Mouse (Mus musculus) MEL (cell line): ENCODE measurements around the gene Zfand3. TPM values are rescaled to one million over a fixed set of nuclear protein-coding genes. Genes with fewer than 3 reads are reported as not detected.

ENCODE experiments used
- DNase-seq: peaks from one replicate; pipeline ENCODE4 v3.0.0; 2011; ENCODE audit warnings: low read depth, low spot score
- H3K27ac ChIP-seq: 2 replicates; pipeline ENCODE4 v1.5.1; 2012; ENCODE audit warnings: low read depth, mild to moderate bottlenecking, control low read depth, low read length, moderate library complexity; ENCODE audit not compliant: control insufficient read depth
- H3K27me3 ChIP-seq, 2 experiments: fragments of 150-350 bp in 1 of 2; sonication (generic) in 1 of 2; 2 replicates each; pipeline ENCODE4 v1.6.1; 2012; ENCODE audit warnings: low read length in 2 of 2, mild to moderate bottlenecking in 2 of 2, improper control_type of control experiment in 1 of 2, moderate library complexity in 1 of 2; ENCODE audit not compliant: insufficient read depth in 2 of 2, control insufficient read depth in 1 of 2
- H3K36me3 ChIP-seq, 2 experiments: 2 replicates each; pipeline ENCODE4 v1.6.1; 2012 to 2014; ENCODE audit warnings: low read length in 2 of 2, improper control_type of control experiment in 1 of 2, inconsistent platforms in 1 of 2, mild to moderate bottlenecking in 1 of 2; ENCODE audit not compliant: insufficient read depth in 2 of 2, control insufficient read depth in 1 of 2
- H3K4me1 ChIP-seq, 2 experiments: fragments of 150-350 bp in 1 of 2; sonication (generic) in 1 of 2; 2 replicates each; pipeline ENCODE4 v1.6.1; 2012; ENCODE audit warnings: low read length in 2 of 2, improper control_type of control experiment in 1 of 2, mild to moderate bottlenecking in 1 of 2; ENCODE audit not compliant: insufficient read depth in 2 of 2, control insufficient read depth in 1 of 2
- H3K4me3 ChIP-seq, 2 experiments: fragments of 150-350 bp in 1 of 2; sonication (generic) in 1 of 2; 2 replicates each; pipeline ENCODE4 v1.5.1; 2012; ENCODE audit warnings: low read depth in 2 of 2, low read length in 2 of 2, mild to moderate bottlenecking in 2 of 2, moderate library complexity in 2 of 2, control low read depth in 1 of 2, improper control_type of control experiment in 1 of 2; ENCODE audit not compliant: control insufficient read depth in 1 of 2, insufficient read depth in 1 of 2
- H3K79me2 ChIP-seq: 2 replicates; pipeline ENCODE4 v1.6.1; 2012; ENCODE audit warnings: mild to moderate bottlenecking, low read length, moderate library complexity; ENCODE audit not compliant: control insufficient read depth, poor library complexity, insufficient read depth
- H3K9ac ChIP-seq: 2 replicates; pipeline ENCODE4 v1.6.1; 2012; ENCODE audit warnings: low read depth, mild to moderate bottlenecking, control low read depth, low read length, moderate library complexity; ENCODE audit not compliant: control insufficient read depth, poor library complexity, severe bottlenecking
- H3K9me3 ChIP-seq: fragments of 150-350 bp; sonication (generic); replicated peaks from 2 replicates; pipeline ENCODE4 v1.6.1; 2012; ENCODE audit warnings: mild to moderate bottlenecking, low read length, improper control_type of control experiment, moderate library complexity; ENCODE audit not compliant: insufficient read depth
- BHLHE40 ChIP-seq: IDR thresholded peaks from 2 replicates; pipeline ENCODE4 v1.6.1; 2012; ENCODE audit warnings: low read depth, mild to moderate bottlenecking, inconsistent platforms, low read length, improper control_type of control experiment, borderline replicate concordance
- CHD1 ChIP-seq: IDR thresholded peaks from 2 replicates; pipeline ENCODE4 v1.6.1; 2012; ENCODE audit warnings: low read depth, mild to moderate bottlenecking, inconsistent platforms, low read length, improper control_type of control experiment
- CHD2 ChIP-seq: IDR thresholded peaks from 2 replicates; pipeline ENCODE4 v1.6.1; 2011; ENCODE audit warnings: low read length, improper control_type of control experiment
- ELF1 ChIP-seq: IDR thresholded peaks from 2 replicates; pipeline ENCODE4 v1.6.1; 2014; ENCODE audit warnings: low read depth, mild to moderate bottlenecking, inconsistent platforms, low read length, improper control_type of control experiment, moderate library complexity
- EP300 ChIP-seq, 2 experiments: IDR thresholded peaks; 2 replicates each; pipeline ENCODE4 v1.6.1; 2011; ENCODE audit warnings: improper control_type of control experiment in 2 of 2, low read length in 2 of 2, low read depth in 1 of 2, mild to moderate bottlenecking in 1 of 2
- GABPA ChIP-seq: IDR thresholded peaks from 2 replicates; pipeline ENCODE4 v1.6.1; 2012; ENCODE audit warnings: low read depth, mild to moderate bottlenecking, inconsistent platforms, low read length, improper control_type of control experiment, moderate library complexity
- GATA1 ChIP-seq: IDR thresholded peaks from 2 replicates; pipeline ENCODE4 v1.6.1; 2011; ENCODE audit warnings: low read depth, low read length, improper control_type of control experiment
- HCFC1 ChIP-seq: IDR thresholded peaks from 2 replicates; pipeline ENCODE4 v1.6.1; 2012; ENCODE audit warnings: low read depth, mild to moderate bottlenecking, inconsistent platforms, low read length, improper control_type of control experiment, moderate library complexity
- KAT2A ChIP-seq: conservative IDR thresholded peaks from 2 replicates; pipeline ENCODE4 v1.6.1; 2012; ENCODE audit warnings: low read depth, low read length, improper control_type of control experiment, inconsistent platforms
- MAFK ChIP-seq: IDR thresholded peaks from 2 replicates; pipeline ENCODE4 v1.6.1; 2011; ENCODE audit warnings: low read depth, mild to moderate bottlenecking, low read length, improper control_type of control experiment, borderline replicate concordance
- MAX ChIP-seq: IDR thresholded peaks from 2 replicates; pipeline ENCODE4 v1.6.1; 2011; ENCODE audit warnings: low read length, improper control_type of control experiment
- MAZ ChIP-seq: IDR thresholded peaks from 2 replicates; pipeline ENCODE4 v1.6.1; 2012; ENCODE audit warnings: low read depth, mild to moderate bottlenecking, inconsistent platforms, low read length, improper control_type of control experiment
- MEF2A ChIP-seq: IDR thresholded peaks from 2 replicates; pipeline ENCODE4 v1.6.1; 2014; ENCODE audit warnings: low read depth, mild to moderate bottlenecking, inconsistent platforms, low read length, improper control_type of control experiment; ENCODE audit not compliant: poor library complexity, insufficient replicate concordance, severe bottlenecking; ENCODE audit errors: extremely low read depth
- MXI1 ChIP-seq: IDR thresholded peaks from 2 replicates; pipeline ENCODE4 v1.6.1; 2011; ENCODE audit warnings: mild to moderate bottlenecking, low read depth, low read length, improper control_type of control experiment
- MYB ChIP-seq: IDR thresholded peaks from 2 replicates; pipeline ENCODE4 v1.6.1; 2011; ENCODE audit warnings: mild to moderate bottlenecking, low read depth, low read length, improper control_type of control experiment
- MYC ChIP-seq: IDR thresholded peaks from 2 replicates; pipeline ENCODE4 v1.6.1; 2011; ENCODE audit warnings: low read depth, mild to moderate bottlenecking, low read length, improper control_type of control experiment, moderate library complexity
- NRF1 ChIP-seq: IDR thresholded peaks from 2 replicates; pipeline ENCODE4 v1.6.1; 2014; ENCODE audit warnings: low read depth, mild to moderate bottlenecking, inconsistent platforms, low read length, improper control_type of control experiment, moderate library complexity; ENCODE audit not compliant: poor library complexity, insufficient read depth, severe bottlenecking
- POLR2A ChIP-seq, 2 experiments: IDR thresholded peaks; 2 replicates each; pipeline ENCODE4 v1.6.1; 2011 to 2012; ENCODE audit warnings: low read length in 2 of 2, mild to moderate bottlenecking in 2 of 2, control low read depth in 1 of 2, improper control_type of control experiment in 1 of 2, low read depth in 1 of 2, moderate library complexity in 1 of 2; ENCODE audit not compliant: control insufficient read depth in 1 of 2, insufficient read depth in 1 of 2, poor library complexity in 1 of 2
- RAD21 ChIP-seq: IDR thresholded peaks from 2 replicates; pipeline ENCODE4 v1.6.1; 2011; ENCODE audit warnings: mild to moderate bottlenecking, low read depth, low read length, improper control_type of control experiment
- RCOR1 ChIP-seq: IDR thresholded peaks from 2 replicates; pipeline ENCODE4 v1.6.1; 2012; ENCODE audit warnings: low read depth, mild to moderate bottlenecking, inconsistent platforms, low read length, improper control_type of control experiment
- TAL1 ChIP-seq: IDR thresholded peaks from 2 replicates; pipeline ENCODE4 v1.6.1; 2012; ENCODE audit warnings: mild to moderate bottlenecking, inconsistent platforms, low read length, moderate library complexity, mixed read lengths
- TBP ChIP-seq: IDR thresholded peaks from 2 replicates; pipeline ENCODE4 v1.8.0; 2011; ENCODE audit warnings: low read depth, low read length, improper control_type of control experiment
- TCF12 ChIP-seq: IDR thresholded peaks from 2 replicates; pipeline ENCODE4 v1.6.1; 2014; ENCODE audit warnings: low read depth, mild to moderate bottlenecking, inconsistent platforms, low read length, improper control_type of control experiment, moderate library complexity
- USF1 ChIP-seq: IDR thresholded peaks from 2 replicates; pipeline ENCODE4 v1.6.1; 2014; ENCODE audit warnings: low read depth, mild to moderate bottlenecking, inconsistent platforms, low read length, improper control_type of control experiment, moderate library complexity
- ZC3H11A ChIP-seq: IDR thresholded peaks from 2 replicates; pipeline ENCODE4 v1.6.1; 2012; ENCODE audit warnings: low read depth, mild to moderate bottlenecking, inconsistent platforms, low read length, improper control_type of control experiment
- ZNF384 ChIP-seq: IDR thresholded peaks from 2 replicates; pipeline ENCODE4 v1.6.1; 2012; ENCODE audit warnings: low read depth, mild to moderate bottlenecking, inconsistent platforms, low read length, improper control_type of control experiment
- polyA plus RNA-seq, 2 experiments: library from polyadenylated mRNA; stranded (reverse) in 1 of 2; unstranded in 1 of 2; fragments of >175 nt in 1 of 2; fragments of >200 nt in 1 of 2; gene quantifications; 2 replicates each; pipeline versions ENCODE4 v1.2.1 to v1.2.4; 2012; ENCODE audit warnings: low replicate concordance in 2 of 2, low read depth in 1 of 2; ENCODE audit not compliant: insufficient read length in 2 of 2, insufficient read depth in 1 of 2, missing spikeins in 1 of 2
- total RNA-seq: library from RNA; depleted of rRNA; stranded (reverse); fragments of 300-350 nt; gene quantifications from 2 replicates; pipeline ENCODE4 v1.2.3, GENCODE M21; 2012

Zfand3 gene
- total and polyA plus RNA-seq, 3 experiments = 28.3 to 48.8 TPM; not detected in 1

DNA sequence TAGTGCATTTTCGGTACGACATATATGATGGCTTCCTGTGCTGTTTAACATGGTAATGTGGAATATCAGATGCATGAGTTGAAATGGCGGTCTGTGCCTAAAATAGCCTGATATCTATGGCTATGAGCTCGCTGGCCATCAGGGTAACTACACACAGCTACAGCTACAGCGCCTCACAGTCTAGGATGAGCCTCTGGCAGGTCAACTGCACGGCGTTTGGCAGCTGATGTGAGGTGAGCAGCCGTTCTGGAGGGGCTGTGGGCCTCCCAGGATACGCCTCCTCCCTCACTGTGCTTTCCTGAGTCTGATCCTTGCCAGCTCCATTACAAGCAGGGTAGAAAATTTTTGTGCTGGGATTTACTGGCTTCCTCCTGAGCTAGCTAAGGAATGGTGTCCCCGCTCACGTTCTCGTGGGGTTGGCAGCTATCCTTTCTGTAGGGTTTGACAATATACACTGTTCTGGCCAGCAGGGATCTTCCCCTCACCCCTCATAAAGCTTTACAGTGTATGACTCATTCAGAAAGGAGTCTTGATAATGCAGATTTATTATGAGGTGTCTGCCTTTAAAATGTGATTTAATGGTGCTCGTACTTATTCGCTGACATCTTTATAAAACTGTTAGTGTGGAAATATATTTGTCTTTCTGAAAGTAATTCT is 240.2 kb downstream of the Zfand3 start:
- Histone ChIP-seq H3K4me1 (peaks cover 0 to 7% of the 10 kb centered on the region in 2 experiments; a peak in 1 of 4 replicates), H3K27ac (no peak overlapping the region), H3K9ac (no peak overlapping the region), H3K4me3 (no peak overlapping the region), H3K9me3 (no peaks in the 10 kb centered on the region), H3K27me3 (no peaks in the 10 kb centered on the region), H3K79me2 (no peaks in the 10 kb centered on the region), H3K36me3 (no peaks in the 10 kb centered on the region)
- TF ChIP-seq MEF2A (no peak), TAL1 (no peak), EP300 (IDR thresholded peaks at IDR 0.05; ENCODE audit: low read depth in 1 of 2, low read length in 2 of 2) (no peak), USF1 (no peak), ZNF384 (no peak), ZC3H11A (no peak), ELF1 (no peak), MYC (no peak), CHD2 (no peak), BHLHE40 (no peak), MYB (no peak), NRF1 (no peak), POLR2A (IDR thresholded peaks at IDR 0.05; ENCODE audit: control insufficient read depth in 1 of 2, insufficient read depth in 1 of 2, low read depth in 1 of 2, low read length in 2 of 2, poor library complexity in 1 of 2) (no peak), TBP (no peak), CHD1 (no peak), TCF12 (no peak), RCOR1 (no peak), GABPA (no peak), MAFK (no peak), GATA1 (no peak)
- no peak for DNase-seq

DNA sequence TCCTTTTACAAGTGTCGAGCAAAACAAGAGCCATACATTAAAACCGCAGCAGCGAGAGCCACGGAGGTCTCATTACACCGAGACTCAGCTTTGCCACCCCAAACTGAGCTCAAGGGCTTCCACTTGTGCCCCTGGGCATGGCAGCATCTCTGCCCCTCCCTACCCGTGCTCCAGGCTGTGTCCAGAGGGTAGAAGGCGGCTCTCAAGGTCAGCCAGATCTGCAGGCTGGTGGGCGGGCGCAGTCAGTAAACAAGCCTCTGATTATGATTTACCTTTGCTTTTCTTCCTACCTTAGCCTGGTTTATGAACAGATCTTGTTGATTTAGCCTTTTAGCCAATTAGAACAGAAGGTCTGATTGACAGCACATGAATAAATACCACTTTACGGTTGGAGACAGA is 240.8 kb downstream of the Zfand3 start:
- Histone ChIP-seq H3K36me3 (no peaks in the 10 kb centered on the region), H3K27me3 (no peaks in the 10 kb centered on the region), H3K4me3 (no peak overlapping the region), H3K27ac (no peak overlapping the region), H3K79me2 (no peaks in the 10 kb centered on the region), H3K9ac (no peak overlapping the region), H3K9me3 (no peaks in the 10 kb centered on the region), H3K4me1 (peaks cover 0 to 7% of the 10 kb centered on the region in 2 experiments; a peak in 1 of 4 replicates)
- TF ChIP-seq RAD21 (no peak), MAZ (no peak), MAX (no peak), MXI1 (no peak), HCFC1 (no peak), BHLHE40 (no peak), KAT2A (no peak)
- DNase-seq = no peak
